Mouse (Mus musculus) R1 (cell line): ENCODE results near the gene Tram2.

Experiments
- DNase-seq: peaks from one replicate; pipeline ENCODE4 v3.0.0-alpha.2; 2018; ENCODE audit warnings: low read depth, low spot score

Gene Tram2

GRCm38 (mm10) chr1:21014463-21014862 lies 64.6 kb downstream of the Tram2 start:
- DNase-seq = peak; percentile 21

GRCm38 (mm10) chr1:21010282-21010800 lies 68.7 kb downstream of the Tram2 start:
- DNase-seq = no peak

- no peak for DNase-seq
Measured at GRCm38 (mm10) chr1:21008891-21009290, 70.1 kb downstream of the Tram2 start.

- DNase-seq = no peak
Measured at GRCm38 (mm10) chr1:21007941-21008701, 70.9 kb downstream of the Tram2 start.

- DNase-seq = no peak
Measured at GRCm38 (mm10) chr1:21006775-21007174, 72.3 kb downstream of the Tram2 start.

- no peak for DNase-seq
Measured at GRCm38 (mm10) chr1:21004596-21004995, 74.4 kb downstream of the Tram2 start.

DNA sequence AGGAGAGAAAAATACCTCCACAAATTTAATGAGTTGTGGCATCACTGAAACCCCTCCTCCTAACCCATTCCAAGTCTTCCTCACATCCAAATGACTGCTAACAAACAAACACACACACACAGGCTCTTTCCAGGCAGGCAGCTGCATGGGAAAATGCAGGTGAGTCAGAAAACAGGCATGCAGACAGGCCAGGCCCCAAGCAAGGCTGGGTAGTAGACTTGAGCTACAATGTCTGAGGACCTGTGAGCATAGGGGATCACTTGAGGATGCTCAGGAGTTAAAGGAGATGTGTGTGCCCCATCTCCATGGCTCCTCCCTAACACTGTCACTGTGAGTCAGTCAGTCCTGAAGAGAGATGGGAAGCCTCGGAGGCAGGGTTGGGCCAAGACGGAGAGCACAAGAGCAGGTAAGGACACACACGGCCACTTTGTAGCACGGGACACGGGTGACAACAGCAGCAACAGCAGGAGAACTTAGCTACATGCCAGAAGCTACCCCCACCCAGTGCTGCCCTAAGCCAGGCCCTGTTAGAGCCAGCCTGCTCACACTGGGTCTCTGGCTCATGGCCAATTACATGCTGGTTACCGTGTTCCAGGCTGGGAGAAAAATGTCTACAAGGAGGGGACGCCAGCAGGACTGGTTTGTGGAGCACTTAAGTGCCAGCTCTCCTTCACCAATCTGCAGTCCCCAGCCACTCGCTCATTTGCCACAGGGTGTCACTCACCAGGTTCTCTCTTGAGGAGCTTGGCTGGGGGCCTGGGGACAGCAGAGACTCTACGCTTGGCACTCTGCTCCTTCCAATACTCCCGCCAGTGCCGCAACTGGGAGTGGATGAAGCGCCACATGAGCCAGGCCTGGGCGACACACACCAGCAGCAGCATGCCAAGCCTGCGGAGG lies 76.5 kb downstream of the Tram2 start:
- DNase-seq = no peak

DNA sequence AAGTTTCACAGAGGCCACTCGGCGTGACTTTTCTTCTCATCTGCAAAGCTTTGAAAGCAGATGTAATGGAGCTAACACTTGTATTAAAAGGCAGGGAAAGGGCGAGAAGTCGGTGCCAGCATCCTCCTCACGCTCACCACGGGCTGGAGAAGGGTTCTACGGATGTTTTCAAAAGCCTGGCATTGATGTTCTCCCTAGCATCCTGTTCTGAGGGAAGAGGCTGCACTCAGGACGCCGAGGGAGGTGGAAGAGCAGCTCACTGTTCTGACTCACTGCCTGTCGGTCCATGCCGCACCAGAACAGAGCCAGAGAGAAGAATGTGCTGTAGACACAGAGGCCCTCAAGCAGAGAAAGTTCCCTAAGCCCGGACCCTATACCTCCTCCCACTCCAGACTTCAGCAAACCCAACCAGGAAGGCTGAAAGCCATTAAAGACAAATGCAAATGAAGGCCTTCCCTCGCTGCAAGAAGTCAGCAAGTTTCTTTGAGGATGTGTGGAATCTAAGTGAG lies 81.1 kb downstream of the Tram2 start:
- peak; percentile 25 for DNase-seq

- no peak for DNase-seq
Measured at GRCm38 (mm10) chr1:20997328-20997689, 81.7 kb downstream of the Tram2 start.

DNA sequence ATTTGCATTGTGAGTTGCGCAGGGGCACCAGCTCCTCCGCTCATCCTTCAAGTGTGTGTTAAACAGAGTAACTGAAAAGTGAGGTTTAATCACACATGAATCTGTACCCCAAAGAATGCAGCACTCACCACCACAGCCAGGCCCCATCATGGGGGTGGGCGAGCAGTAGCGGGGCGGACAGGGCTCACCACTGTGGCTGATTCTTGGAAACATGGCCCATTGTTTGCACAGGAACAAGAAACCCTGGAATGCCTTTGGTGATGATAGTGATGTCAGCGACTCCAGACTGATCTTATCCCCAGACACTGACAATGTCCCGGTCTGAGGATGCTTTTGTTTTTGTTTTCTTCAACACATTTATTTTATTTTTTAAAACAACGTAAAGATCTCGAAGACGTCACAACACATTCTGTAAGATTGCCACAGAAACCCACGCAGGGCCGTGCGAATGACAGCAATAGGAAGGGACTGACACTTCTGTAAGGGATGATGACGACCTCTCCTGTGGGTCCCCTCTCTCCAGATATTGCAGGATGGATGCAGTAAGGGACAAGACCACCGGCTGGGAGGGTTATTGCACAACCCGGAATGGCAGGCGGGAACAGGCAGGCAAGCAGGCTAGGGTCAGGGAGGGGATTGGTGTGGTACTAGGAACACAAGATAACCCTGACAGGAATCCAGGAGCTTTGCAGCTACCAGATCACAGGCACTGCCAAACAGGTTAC lies 82.3 kb downstream of the Tram2 start:
- no peak for DNase-seq

DNA sequence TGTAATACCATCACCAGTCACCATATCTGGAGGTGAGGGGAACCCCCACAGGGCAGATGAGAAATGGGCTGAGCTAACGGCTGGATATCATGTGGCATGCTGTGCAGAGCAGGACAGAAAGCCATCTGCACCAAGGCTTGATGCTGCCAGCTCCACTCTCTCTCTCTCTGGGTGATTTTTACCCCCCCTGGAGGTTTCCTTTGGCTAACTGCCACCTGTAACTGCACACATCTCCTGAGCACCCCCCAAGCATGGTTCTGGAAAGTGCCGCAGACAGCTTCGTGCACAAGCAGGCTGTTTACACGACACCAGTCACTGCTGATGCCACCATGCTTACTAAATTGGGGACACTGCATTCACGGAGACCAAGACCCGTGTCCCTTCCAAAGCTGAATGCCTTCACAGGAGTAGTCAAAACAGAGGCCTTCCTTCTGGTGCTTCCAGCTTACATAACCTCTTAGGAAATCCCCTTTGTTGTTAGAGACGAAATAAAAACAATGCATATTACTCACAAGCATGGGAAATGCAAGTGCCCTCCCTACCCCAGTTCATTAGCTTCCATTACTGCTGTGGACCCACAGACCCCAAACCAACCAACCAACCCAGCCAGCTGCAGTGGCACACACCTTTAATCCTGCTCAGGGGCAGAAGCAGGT lies 83.6 kb downstream of the Tram2 start:
- no peak for DNase-seq

- no peak for DNase-seq
Measured at GRCm38 (mm10) chr1:20994338-20994737, 84.7 kb downstream of the Tram2 start.

DNA sequence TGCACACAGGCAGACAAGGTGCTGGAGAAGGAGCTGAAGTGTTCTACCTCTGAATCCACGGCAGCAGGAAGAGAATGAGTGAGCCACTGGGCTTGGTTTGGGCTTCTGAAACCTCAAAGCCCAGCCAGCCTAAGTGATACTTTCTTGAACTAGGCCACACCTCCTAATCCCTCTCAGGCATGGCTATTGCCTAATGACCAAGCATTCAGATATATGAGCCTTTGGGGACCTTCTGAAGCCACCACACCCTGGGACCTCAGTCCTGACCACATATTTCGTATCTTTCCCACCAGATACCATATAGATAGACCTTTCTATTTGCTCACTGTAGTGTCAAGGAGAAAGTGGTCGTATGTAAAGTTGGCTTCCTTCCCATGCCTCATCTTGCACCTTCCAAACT lies 85.3 kb downstream of the Tram2 start:
- DNase-seq = no peak

DNA sequence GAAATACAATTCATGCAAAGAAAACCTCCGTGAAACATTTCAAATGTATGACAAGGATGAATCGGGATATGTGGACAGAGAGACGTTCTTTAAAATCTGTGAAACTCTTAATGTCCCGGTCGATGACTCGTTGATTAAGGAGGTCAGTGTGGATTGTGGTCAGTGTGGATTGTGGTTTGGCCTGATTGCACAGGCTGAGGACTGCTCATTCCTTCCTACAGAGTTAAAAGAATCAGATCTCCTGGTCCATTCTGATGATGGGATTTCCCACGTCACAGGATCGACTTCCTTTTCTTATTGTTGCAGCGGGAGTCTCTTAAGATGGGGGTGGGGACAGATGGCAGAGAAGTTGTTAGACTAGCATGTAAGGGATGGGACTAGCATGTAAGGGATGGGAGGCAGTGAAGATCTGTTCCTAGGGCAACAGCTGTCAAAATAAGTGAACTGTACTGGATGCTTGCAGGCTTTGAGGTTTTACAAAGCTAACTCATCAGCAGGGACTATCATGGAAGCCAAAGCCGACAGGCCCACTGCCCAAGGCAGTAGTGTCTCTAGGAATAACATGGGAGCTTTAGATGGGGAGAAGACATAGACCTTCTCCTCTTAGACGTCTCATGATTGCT lies 89.5 kb downstream of the Tram2 start:
- no peak for DNase-seq

DNA sequence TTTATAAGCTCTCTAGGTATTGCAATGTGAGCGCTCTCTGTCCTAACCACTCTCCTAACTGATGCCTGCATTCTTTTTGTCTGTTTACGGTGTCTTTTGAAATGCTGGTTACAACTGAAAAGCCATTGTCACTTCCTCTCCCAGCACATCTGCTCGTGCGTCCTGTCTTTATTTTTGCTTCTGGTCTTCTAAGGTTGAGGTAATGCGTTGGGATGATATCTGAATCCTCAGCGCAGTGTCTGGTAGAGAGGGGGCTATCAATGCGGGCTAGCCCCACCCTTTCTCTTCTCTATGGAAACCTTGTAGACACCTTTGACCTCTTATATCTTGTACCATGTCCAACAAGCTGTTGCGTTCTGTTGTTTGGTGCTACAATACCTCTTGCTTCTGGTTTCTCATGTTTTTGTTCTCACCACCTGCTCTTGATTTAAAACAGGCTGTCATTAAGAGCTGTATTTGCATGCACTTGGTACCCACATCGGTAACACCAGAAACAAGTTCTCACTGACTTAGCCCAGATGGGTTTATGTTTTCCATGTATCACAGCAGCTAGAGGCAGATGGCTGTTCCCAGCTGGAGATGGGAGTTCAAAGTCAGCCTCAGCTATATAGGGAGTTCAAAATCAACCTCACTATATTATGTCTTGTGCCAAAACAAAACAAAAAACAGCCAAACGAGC lies 92.5 kb downstream of the Tram2 start:
- no peak for DNase-seq

DNA sequence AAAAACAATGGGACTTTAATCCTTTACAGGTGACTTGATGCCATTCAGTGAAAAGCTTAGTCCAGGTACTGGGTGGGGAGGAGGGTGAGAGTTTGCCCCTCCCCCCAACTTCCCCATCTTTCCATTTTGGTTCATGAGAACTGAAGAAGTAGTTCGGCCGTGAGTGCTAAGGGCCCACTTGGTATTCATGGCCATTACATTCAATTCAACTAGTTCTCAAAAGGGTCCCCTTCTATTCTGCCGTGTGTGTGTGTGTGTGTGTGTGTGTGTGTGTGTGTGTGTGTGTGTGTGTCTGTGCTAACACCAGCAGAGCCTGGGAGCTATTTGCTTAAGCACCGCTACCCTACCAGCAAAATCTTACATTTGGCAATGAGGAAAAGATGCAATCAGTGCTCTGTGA lies 94.4 kb downstream of the Tram2 start:
- no peak for DNase-seq

- no peak for DNase-seq
Measured at GRCm38 (mm10) chr1:20984103-20984502, 94.9 kb downstream of the Tram2 start.

- no peak for DNase-seq
Measured at GRCm38 (mm10) chr1:20981764-20982163, 97.3 kb downstream of the Tram2 start.

DNA sequence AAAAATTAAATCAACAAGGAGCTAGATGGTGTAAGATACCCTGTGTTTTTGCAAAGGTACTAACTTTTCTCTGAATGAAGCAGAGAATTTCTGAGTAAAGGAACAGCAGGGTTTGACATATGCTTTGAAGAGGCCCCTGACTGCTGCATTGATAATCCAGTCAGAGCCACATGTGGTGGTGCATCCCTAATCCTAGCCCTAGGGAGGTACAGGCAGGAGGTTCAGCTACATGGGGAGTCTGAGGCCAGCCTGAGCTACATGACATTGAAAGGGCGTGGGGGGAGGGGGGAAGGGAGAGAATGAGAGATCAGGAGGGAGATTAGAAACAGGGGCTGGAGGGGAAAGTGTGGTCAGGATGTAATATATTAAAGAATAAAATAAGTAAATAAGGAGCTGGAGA lies 98.5 kb downstream of the Tram2 start:
- peak; percentile 16 for DNase-seq
